Mouse (Mus musculus) heart, embryonic 11.5 days (tissue): ENCODE measurements around the gene Glp1r. TPM values are rescaled to one million over a fixed set of nuclear protein-coding genes. Genes with fewer than 3 reads are reported as not detected.

ENCODE experiments used
- ATAC-seq: fragments of 200-750 bp; cut with Nextera tagmentation; replicated peaks from 2 replicates; pipeline ENCODE4 v1.8.0; 2017; ENCODE audit warnings: moderate library complexity; ENCODE audit not compliant: insufficient number of reproducible peaks, low FRiP score, low TSS enrichment
- H3K27ac ChIP-seq: fragments of 300-500 bp; sonication (generic); 2 replicates; pipeline ENCODE4 v1.5.1; 2014; ENCODE audit warnings: mild to moderate bottlenecking, low read depth, low read length
- H3K27me3 ChIP-seq: fragments of 300-500 bp; sonication (generic); 2 replicates; pipeline ENCODE4 v1.6.1; 2014; ENCODE audit warnings: mild to moderate bottlenecking, low read length, mixed read lengths; ENCODE audit not compliant: control insufficient read depth, insufficient read depth
- H3K36me3 ChIP-seq: fragments of 300-500 bp; sonication (generic); 2 replicates; pipeline ENCODE4 v1.6.1; 2014; ENCODE audit warnings: mild to moderate bottlenecking, low read length, moderate library complexity, mixed read lengths; ENCODE audit not compliant: control insufficient read depth, insufficient read depth
- H3K4me1 ChIP-seq: fragments of 300-500 bp; sonication (generic); 2 replicates; pipeline ENCODE4 v1.6.1; 2014; ENCODE audit warnings: low read length; ENCODE audit not compliant: control insufficient read depth, insufficient read depth
- H3K4me2 ChIP-seq: fragments of 300-500 bp; sonication (generic); 2 replicates; pipeline ENCODE4 v1.6.1; 2014; ENCODE audit warnings: mild to moderate bottlenecking, moderate library complexity
- H3K4me3 ChIP-seq: fragments of 300-500 bp; sonication (generic); 2 replicates; pipeline ENCODE4 v1.5.1; 2014; ENCODE audit warnings: low read depth, low read length
- H3K9ac ChIP-seq: fragments of 300-500 bp; sonication (generic); 2 replicates; pipeline ENCODE4 v1.6.1; 2014; ENCODE audit warnings: mild to moderate bottlenecking, low read depth, low read length, moderate library complexity
- H3K9me3 ChIP-seq: fragments of 300-500 bp; sonication (generic); replicated peaks from 2 replicates; pipeline ENCODE4 v1.6.1; 2016; ENCODE audit warnings: low read length; ENCODE audit not compliant: control insufficient read depth
- WGBS: fragments of 180-500 bp; shearing (Covaris S2); extraction: QIAGEN DNeasy Blood & Tissue Kit; methylation state at CpG from one replicate; pipeline ENCODE4 v1.1.7; 2014; ENCODE audit not compliant: insufficient replicate concordance; 5-methylcytosine and 5-hydroxymethylcytosine counted together
- polyA plus RNA-seq: library from polyadenylated mRNA; unstranded; fragments of >200 nt; fragmentation: Nextera tagmentation; extraction: Ambion mirVana; gene quantifications from 2 replicates; pipeline ENCODE4 v1.2.1, GENCODE M21; 2014

The Glp1r gene
- 0.08 and 0.14 TPM in 2 replicates for polyA plus RNA-seq

DNA sequence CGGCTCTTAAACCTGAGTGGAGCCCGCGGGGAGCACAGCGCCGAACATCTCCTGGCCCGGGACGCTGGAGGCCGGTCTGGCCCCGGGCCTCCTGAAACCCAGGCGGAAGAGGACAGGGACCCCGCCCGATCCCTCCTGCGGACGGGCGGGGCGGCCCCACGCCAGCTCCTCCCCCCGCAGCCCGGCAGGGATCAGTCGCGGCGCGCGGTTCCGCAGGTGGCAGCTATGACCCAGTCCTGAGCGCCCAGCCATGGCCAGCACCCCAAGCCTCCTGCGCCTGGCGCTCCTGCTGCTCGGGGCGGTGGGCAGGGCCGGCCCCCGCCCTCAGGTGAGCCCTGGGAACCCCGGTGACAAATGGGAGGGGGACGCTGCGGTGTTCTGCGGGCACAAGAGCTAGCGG lies at the start of gene Glp1r:
Glp1r (plus strand) TSS at position 191 of the 400 bp plus-strand sequence.
- Histone ChIP-seq H3K27ac (no peak within 1 kb of the TSS), H3K4me2 (peak within 1 kb of the TSS; percentile 94), H3K36me3 (no peaks in the 10 kb centered on the region), H3K4me3 (peak within 1 kb of the TSS; percentile 52), H3K4me1 (peaks cover 6% of the 10 kb centered on the region), H3K27me3 (peaks cover 42% of the 10 kb centered on the region), H3K9ac (peak within 1 kb of the TSS; percentile 52), H3K9me3 (no peaks in the 10 kb centered on the region)
- ATAC-seq = no peak
- under 1% methylated on average over 37 of the region's 37 CpGs for WGBS

DNA sequence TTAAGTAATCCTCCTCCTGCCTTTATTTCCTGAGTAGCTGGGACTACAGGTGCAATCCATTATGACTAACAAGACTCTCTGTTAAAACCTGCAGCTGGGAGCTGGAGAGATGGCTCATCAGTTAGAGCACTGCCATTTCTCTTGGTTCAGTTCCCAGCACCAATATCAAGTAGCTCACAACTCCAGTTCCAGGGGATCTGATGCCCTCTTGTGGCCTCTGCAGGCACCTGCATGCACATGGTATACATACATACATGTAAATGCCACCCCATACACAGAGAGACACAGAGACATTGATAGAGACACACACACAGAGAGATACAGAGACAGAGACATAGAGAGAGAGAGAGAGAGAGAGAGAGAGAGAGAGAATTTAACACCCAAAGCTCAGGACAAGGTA lies 49.3 kb upstream of the Glp1r start:
- Histone ChIP-seq H3K4me2 (no peak overlapping the region), H3K27ac (no peak overlapping the region)

GRCm38 (mm10) chr17:30857347-30857746 lies 44.3 kb upstream of the Glp1r start:
- no peak overlapping the region for H3K4me2 ChIP-seq
- no peak overlapping the region for H3K9ac ChIP-seq
- H3K4me3 ChIP-seq = no peak overlapping the region
- 78% methylated on average over 5 of the region's 5 CpGs for WGBS
- no peak for ATAC-seq
- no peaks in the 10 kb centered on the region for H3K27me3 ChIP-seq
- H3K36me3 ChIP-seq = no peaks in the 10 kb centered on the region
- H3K9me3 ChIP-seq = no peaks in the 10 kb centered on the region
- no peaks in the 10 kb centered on the region for H3K4me1 ChIP-seq
- H3K27ac ChIP-seq = no peak overlapping the region

More for the DNA sequence above, 49.3 kb upstream of the Glp1r start:
- H3K9ac ChIP-seq = no peak overlapping the region
- no peak overlapping the region for H3K4me3 ChIP-seq
- no peaks in the 10 kb centered on the region for H3K9me3 ChIP-seq
- H3K36me3 ChIP-seq = no peaks in the 10 kb centered on the region
- no peaks in the 10 kb centered on the region for H3K27me3 ChIP-seq
- no peak for ATAC-seq
- no peaks in the 10 kb centered on the region for H3K4me1 ChIP-seq

DNA sequence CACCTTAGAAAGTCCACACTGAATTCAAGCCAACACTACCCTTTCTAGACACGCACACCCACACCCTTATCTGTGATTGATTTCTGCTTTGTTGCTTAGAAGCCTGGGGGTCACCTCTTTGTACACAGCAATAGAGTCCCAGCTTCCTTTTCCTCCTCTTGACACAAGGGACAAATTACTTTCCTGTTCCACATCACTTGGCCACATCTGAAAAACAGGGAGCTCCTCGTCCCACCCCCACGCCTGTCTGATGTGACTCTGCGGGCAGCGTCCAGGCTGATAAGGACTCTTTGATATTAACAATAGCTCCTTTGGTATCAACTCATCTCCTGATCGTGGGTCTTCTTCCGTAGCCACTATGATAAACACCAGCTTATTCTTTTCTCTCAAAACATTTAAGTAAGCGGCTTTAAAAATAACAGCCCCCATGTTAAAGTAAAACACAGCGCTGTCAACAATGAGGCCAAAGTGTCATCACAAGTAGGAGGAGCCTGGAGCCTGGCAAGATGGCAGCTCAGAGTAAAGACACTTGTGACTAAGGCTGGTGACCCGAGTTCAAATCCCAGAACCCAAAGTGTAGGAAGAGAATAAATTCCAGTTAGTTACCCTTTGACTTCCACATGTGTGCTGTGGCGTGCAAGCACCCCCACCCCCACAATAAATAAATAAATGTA lies 42.9 kb upstream of the Glp1r start:
- H3K36me3 ChIP-seq = no peaks in the 10 kb centered on the region
- no peak overlapping the region for H3K4me2 ChIP-seq
- no peaks in the 10 kb centered on the region for H3K4me1 ChIP-seq
- no peaks in the 10 kb centered on the region for H3K9me3 ChIP-seq
- WGBS = 42% methylated on average over 11 of the region's 11 CpGs
- H3K4me3 ChIP-seq = no peak overlapping the region
- H3K27ac ChIP-seq = no peak overlapping the region
- no peak for ATAC-seq
- no peak overlapping the region for H3K9ac ChIP-seq
- H3K27me3 ChIP-seq = no peaks in the 10 kb centered on the region

DNA sequence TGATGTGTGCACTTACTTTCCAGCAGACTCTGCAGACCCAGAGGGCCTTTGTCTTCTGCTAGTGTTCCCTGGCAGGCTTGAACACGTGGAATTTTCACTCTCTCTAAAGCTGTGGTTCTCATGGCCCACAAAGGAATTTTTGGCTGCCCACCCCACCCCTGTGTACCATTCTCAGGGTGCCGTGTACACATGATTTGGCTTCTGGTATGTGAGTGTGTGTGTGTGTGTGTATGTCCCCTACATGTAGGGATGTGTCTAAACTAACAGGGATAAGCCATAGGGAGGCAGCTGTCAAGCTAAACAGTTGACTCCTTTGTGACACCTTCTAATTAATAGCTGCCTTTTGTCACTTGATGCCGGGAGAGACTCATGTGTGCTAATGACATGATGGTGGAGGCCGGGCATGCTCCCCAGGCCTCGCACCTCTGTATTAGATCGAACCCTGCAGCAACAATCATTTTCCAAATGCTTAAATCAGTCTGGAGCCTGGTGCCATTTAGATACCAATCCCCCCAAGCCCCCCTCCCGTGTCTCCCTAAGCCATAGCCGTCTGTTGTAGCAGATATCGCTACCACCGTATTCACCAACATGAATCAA lies 41.5 kb upstream of the Glp1r start:
- H3K27me3 ChIP-seq = no peaks in the 10 kb centered on the region
- H3K9me3 ChIP-seq = no peaks in the 10 kb centered on the region
- no peaks in the 10 kb centered on the region for H3K36me3 ChIP-seq
- no peak overlapping the region for H3K4me2 ChIP-seq
- no peak overlapping the region for H3K9ac ChIP-seq
- no peaks in the 10 kb centered on the region for H3K4me1 ChIP-seq
- 54% methylated on average over 10 of the region's 10 CpGs for WGBS
- no peak overlapping the region for H3K4me3 ChIP-seq
- H3K27ac ChIP-seq = no peak overlapping the region
- ATAC-seq = no peak

- no peaks in the 10 kb centered on the region for H3K27me3 ChIP-seq
- no peaks in the 10 kb centered on the region for H3K9me3 ChIP-seq
- H3K36me3 ChIP-seq = no peaks in the 10 kb centered on the region
- ATAC-seq = no peak
- WGBS = 67% methylated on average over 7 of the region's 7 CpGs
- H3K4me1 ChIP-seq = no peaks in the 10 kb centered on the region
- no peak overlapping the region for H3K4me2 ChIP-seq
- H3K9ac ChIP-seq = no peak overlapping the region
- no peak overlapping the region for H3K4me3 ChIP-seq
- no peak overlapping the region for H3K27ac ChIP-seq
Measured at GRCm38 (mm10) chr17:30860606-30861005, 41.0 kb upstream of the Glp1r start.

DNA sequence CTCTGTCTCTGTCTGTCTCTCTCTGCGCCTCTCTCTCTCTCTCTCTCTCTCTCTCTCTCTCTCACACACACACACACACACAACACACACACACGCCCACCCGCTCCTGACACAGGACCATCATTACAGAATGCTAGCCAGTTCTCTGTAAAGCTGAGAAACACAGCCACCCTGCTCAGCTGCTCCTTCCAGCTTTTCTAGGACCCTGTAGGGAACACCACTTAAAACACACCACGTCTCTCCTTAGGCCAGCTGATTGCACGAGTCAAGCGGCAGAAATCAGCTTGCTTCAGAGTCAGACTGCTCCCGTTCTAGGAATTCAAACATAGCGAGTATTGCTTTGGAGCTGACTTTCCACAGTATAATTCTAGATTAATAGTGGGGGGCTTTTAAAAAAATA lies 35.3 kb upstream of the Glp1r start:
- Histone ChIP-seq H3K27ac (no peak overlapping the region), H3K4me2 (no peak overlapping the region), H3K4me3 (no peak overlapping the region), H3K9ac (no peak overlapping the region), H3K36me3 (no peaks in the 10 kb centered on the region), H3K27me3 (no peaks in the 10 kb centered on the region), H3K9me3 (no peaks in the 10 kb centered on the region), H3K4me1 (no peaks in the 10 kb centered on the region)
- no peak for ATAC-seq
- 63% methylated on average over 8 of the region's 8 CpGs for WGBS

- no peak for ATAC-seq
- no peaks in the 10 kb centered on the region for H3K4me1 ChIP-seq
- WGBS = 82% methylated on average over 9 of the region's 9 CpGs
- H3K4me3 ChIP-seq = no peak overlapping the region
- H3K9ac ChIP-seq = no peak overlapping the region
- no peak overlapping the region for H3K27ac ChIP-seq
- no peaks in the 10 kb centered on the region for H3K27me3 ChIP-seq
- no peaks in the 10 kb centered on the region for H3K36me3 ChIP-seq
- H3K9me3 ChIP-seq = no peaks in the 10 kb centered on the region
- no peak overlapping the region for H3K4me2 ChIP-seq
Measured at GRCm38 (mm10) chr17:30866966-30867365, 34.7 kb upstream of the Glp1r start.

DNA sequence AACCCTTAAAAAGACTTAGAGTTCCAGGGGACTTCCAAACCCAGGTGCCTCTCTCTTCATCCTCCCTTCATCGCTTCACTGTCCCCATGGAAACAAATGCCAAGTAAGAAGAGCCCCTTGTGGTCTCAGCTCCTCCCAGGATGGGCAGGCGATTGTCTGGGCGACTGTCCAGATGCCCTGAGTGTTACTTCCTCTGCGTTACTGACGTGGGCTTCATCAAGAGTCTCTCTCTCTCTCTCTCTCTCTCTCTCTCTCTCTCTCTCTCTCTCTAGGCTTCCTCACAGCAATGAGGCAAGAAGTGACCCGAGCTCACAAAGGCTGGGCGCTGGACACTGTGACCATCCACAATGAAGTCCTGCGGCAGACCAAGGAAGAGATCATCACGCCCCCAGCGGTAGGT lies 30.6 kb upstream of the Glp1r start:
- ATAC-seq = no peak
- Histone ChIP-seq H3K27me3 (no peaks in the 10 kb centered on the region), H3K9me3 (no peaks in the 10 kb centered on the region), H3K4me3 (no peak overlapping the region), H3K4me2 (no peak overlapping the region), H3K27ac (no peak overlapping the region), H3K4me1 (no peaks in the 10 kb centered on the region), H3K36me3 (no peaks in the 10 kb centered on the region), H3K9ac (no peak overlapping the region)
- 34% methylated on average over 10 of the region's 10 CpGs for WGBS
